Mouse (Mus musculus): ENCODE measurements at regions not wholly inside any gene's neighbourhood (a gene's known extent, or its start where the extent isn't known, plus 50 kb on each side); places are given as distances from the start of the nearest gene placed in this dataset.
A peak's percentile ranks its signal among the peaks of the same experiment; 100 is the strongest.

DNA sequence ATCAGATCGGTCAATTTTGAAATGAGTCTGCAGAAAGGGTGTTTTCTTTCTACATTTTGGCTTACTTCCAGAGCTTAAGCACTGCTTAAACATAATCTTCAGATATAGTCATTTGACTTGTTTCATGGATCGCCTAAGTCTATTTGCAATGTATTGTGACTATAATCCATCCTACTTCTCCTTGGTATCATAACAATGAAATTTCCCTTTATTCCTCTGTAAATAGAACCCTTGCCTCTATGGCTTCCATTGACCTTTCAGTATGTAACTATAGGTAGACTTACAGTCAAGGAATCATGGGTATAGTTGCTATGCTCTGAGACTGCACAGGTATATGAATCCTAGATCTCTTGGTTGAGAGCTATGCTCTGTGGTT, 509.0 kb upstream of the Cited2 start:
- no peak for ATAC-seq (ENCODE audit: low FRiP score, low TSS enrichment)
- H3K27ac ChIP-seq (ENCODE audit: low read depth, low read length) = no peak overlapping the region
- H3K27me3 ChIP-seq (ENCODE audit: control insufficient read depth, insufficient read depth, low read length) = no peaks in the 10 kb centered on the region
- peaks cover 5% of the 10 kb centered on the region; the same call in 1 of the 2 replicates for H3K4me1 ChIP-seq (ENCODE audit: control insufficient read depth, insufficient read depth, low read length)
- H3K36me3 ChIP-seq (ENCODE audit: control insufficient read depth, insufficient read depth, low read length) = no peaks in the 10 kb centered on the region
- 55% methylated on average over 2 of the region's 2 CpGs for WGBS
- H3K9ac ChIP-seq (ENCODE audit: low read depth, low read length) = no peak overlapping the region
- H3K4me2 ChIP-seq (replicated peaks; ENCODE audit: low read depth, low read length) = no peak overlapping the region
- no peaks in the 10 kb centered on the region for H3K9me3 ChIP-seq (ENCODE audit: control insufficient read depth, low read length)
- no peak overlapping the region for H3K4me3 ChIP-seq (ENCODE audit: low read length)

DNA sequence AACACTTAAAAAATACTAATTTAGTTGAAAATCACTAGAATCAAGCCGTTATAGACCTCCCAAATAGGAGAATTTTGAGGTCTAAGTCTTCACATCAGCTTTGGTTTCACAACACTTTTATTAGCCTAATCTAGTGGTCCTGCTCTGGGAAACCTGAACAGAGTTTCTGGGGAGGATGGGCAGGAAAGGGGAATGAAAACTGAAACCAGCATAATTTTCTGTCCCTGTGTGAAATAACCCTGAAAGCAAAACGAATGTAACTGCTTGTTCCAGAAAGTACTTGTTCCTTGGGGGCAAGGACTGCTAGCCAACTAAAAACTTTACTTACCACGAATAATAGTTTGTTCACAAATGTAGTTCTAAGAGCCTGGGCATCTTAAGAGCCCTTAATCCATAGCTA, 508.0 kb upstream of the Cited2 start:
- no peak overlapping the region for H3K4me3 ChIP-seq (ENCODE audit: low read length)
- H3K4me1 ChIP-seq (ENCODE audit: control insufficient read depth, insufficient read depth, low read length) = peaks cover 5% of the 10 kb centered on the region; the same call in 1 of the 2 replicates
- H3K9ac ChIP-seq (ENCODE audit: low read depth, low read length) = no peak overlapping the region
- 63% methylated on average over 3 of the region's 3 CpGs for WGBS
- no peaks in the 10 kb centered on the region for H3K27me3 ChIP-seq (ENCODE audit: control insufficient read depth, insufficient read depth, low read length)
- H3K9me3 ChIP-seq (ENCODE audit: control insufficient read depth, low read length) = no peaks in the 10 kb centered on the region
- H3K36me3 ChIP-seq (ENCODE audit: control insufficient read depth, insufficient read depth, low read length) = no peaks in the 10 kb centered on the region
- H3K27ac ChIP-seq (ENCODE audit: low read depth, low read length) = no peak overlapping the region
- no peak overlapping the region for H3K4me2 ChIP-seq (replicated peaks; ENCODE audit: low read depth, low read length)
- no peak for ATAC-seq (ENCODE audit: low FRiP score, low TSS enrichment)

DNA sequence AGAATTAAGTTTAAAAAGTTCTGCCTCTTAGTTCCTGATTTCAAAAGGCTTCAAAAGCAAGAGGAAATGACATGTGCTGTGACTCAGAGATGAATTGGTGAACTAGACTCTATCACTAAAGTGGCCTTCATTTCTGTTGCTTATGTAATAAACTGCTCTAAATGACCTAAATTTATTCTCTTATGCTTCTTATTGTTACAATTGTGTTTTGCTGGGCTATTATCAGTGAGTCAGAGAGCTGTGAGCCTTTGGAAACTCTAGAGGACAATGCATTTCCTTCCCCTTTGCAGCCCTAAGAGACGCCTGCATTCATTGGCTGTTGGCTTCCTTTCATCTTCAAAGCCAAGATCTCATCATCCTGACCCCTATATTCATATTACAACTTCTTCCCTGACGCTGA, 501.5 kb upstream of the Cited2 start:
- 53% methylated on average over 2 of the region's 2 CpGs for WGBS
- Histone ChIP-seq H3K4me1 (ENCODE audit: control insufficient read depth, insufficient read depth, low read length) (no peaks in the 10 kb centered on the region), H3K9ac (ENCODE audit: low read depth, low read length) (no peak overlapping the region), H3K36me3 (ENCODE audit: control insufficient read depth, insufficient read depth, low read length) (no peaks in the 10 kb centered on the region), H3K9me3 (ENCODE audit: control insufficient read depth, low read length) (no peaks in the 10 kb centered on the region), H3K27me3 (ENCODE audit: control insufficient read depth, insufficient read depth, low read length) (no peaks in the 10 kb centered on the region), H3K4me2 (replicated peaks; ENCODE audit: low read depth, low read length) (no peak overlapping the region), H3K27ac (ENCODE audit: low read depth, low read length) (no peak overlapping the region), H3K4me3 (ENCODE audit: low read length) (no peak overlapping the region)
- no peak for ATAC-seq (ENCODE audit: low FRiP score, low TSS enrichment)

DNA sequence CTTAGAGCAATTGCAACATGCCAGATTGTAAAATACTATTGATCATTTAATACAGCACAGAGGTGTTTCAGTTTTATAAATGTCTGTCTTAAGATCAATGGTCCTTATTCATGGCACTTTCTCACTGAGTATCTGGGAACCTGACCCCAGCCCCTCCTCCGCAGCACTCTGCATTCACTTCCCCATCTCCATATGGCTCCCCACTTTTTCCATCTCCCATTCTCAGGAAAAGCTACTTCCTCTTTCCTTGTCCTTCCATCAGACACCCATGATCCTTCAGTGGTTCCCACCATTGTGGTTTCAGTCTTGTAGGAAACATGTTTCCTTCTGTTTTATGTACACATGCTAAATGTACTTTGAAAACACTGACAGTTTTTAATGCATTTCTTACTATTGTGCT, 497.3 kb upstream of the Cited2 start:
- Histone ChIP-seq H3K9ac (ENCODE audit: low read depth, low read length) (no peak overlapping the region), H3K36me3 (ENCODE audit: control insufficient read depth, insufficient read depth, low read length) (no peaks in the 10 kb centered on the region), H3K27ac (ENCODE audit: low read depth, low read length) (no peak overlapping the region), H3K4me2 (replicated peaks; ENCODE audit: low read depth, low read length) (no peak overlapping the region), H3K4me3 (ENCODE audit: low read length) (no peak overlapping the region), H3K9me3 (ENCODE audit: control insufficient read depth, low read length) (no peaks in the 10 kb centered on the region), H3K27me3 (ENCODE audit: control insufficient read depth, insufficient read depth, low read length) (no peaks in the 10 kb centered on the region), H3K4me1 (ENCODE audit: control insufficient read depth, insufficient read depth, low read length) (no peaks in the 10 kb centered on the region)
- WGBS = 87% methylated on average over 1 of the region's 1 CpGs
- ATAC-seq (ENCODE audit: low FRiP score, low TSS enrichment) = no peak

DNA sequence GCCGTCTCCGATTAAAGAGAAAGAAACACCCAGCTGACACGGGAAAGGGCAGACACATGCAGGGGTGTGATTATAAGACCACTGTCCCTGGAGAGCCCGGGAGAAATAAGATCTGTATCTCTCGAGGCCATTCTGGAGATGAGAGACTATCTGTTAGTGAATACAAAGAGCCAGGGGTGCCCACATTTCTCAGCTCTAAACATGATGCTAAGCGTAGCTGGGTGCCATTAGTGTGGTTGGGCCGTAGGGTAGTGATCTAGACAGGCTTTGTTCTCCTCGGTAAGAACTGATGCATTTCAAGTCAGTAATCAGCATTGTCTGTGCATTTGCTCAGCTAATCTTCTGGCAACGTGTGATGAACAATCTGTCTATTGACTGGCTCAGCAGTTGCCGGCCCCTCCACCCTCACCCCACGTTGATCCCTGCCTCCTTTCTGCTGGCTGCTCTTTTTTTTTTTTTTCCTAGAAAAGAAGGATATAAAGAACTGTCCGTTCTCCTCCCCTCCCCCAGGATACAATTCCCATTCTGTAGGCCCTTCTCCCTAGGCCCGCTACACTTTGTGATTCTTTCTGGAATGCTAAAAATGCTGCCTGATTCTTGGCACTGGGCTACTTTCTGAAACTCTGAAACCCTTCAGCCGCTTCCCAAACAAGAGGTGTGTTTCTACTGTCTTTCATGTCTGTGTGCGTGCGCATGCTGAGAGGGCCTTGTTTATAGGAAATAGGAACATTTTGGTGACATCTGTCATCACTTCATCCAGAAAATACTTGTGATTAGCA, 492.8 kb upstream of the Cited2 start:
- peak overlapping the region; percentile 48; the same call in 1 of the 2 replicates for H3K27ac ChIP-seq (ENCODE audit: low read depth, low read length)
- WGBS = 17% methylated on average over 16 of the region's 16 CpGs

DNA sequence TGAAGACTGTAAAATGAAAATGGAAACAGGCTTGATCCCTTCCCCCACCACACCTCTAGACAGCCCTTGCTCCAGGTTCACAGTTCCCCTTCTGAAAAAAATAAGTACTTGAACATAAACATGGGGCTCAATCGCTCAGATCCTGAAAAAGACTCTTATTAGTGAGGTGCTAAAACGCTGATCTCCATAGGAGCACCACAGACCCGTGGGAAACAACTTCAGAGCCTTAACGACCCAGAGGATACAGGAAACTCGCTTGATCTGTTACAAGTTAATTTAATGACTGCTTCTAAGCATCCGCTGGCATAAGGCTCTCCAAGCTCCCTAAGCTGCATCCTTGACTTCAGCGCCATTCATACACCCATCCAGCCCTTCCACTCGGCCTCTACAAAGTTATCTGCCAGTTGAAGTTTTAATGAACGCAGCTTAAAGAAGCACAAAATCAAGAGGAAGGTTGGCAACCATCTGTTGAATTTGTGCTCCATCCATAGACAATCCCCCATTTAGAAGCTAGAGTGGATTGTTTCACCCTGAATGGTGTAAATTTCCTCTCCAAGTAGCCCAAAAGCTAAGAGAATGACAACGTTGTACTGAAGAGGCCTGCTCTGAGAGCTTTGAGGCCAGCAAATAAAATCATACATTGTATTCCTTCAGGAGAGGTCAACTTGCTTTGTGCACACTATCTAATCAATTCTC, 486.9 kb upstream of the Cited2 start:
- no peak overlapping the region for H3K4me2 ChIP-seq (replicated peaks; ENCODE audit: low read depth, low read length)
- ATAC-seq (ENCODE audit: low FRiP score, low TSS enrichment) = peak; percentile 34; the same call in 1 of the 2 replicates
- no peak overlapping the region for H3K4me3 ChIP-seq (ENCODE audit: low read length)
- H3K9me3 ChIP-seq (ENCODE audit: control insufficient read depth, low read length) = no peaks in the 10 kb centered on the region
- no peak overlapping the region for H3K9ac ChIP-seq (ENCODE audit: low read depth, low read length)
- no peak overlapping the region for H3K27ac ChIP-seq (ENCODE audit: low read depth, low read length)
- peaks cover 12% of the 10 kb centered on the region; the same call in 1 of the 2 replicates for H3K4me1 ChIP-seq (ENCODE audit: control insufficient read depth, insufficient read depth, low read length)
- H3K27me3 ChIP-seq (ENCODE audit: control insufficient read depth, insufficient read depth, low read length) = no peaks in the 10 kb centered on the region
- WGBS = 19% methylated on average over 10 of the region's 10 CpGs
- H3K36me3 ChIP-seq (ENCODE audit: control insufficient read depth, insufficient read depth, low read length) = no peaks in the 10 kb centered on the region

More for the DNA sequence above, 492.8 kb upstream of the Cited2 start:
- H3K27me3 ChIP-seq (ENCODE audit: control insufficient read depth, insufficient read depth, low read length) = no peaks in the 10 kb centered on the region
- no peaks in the 10 kb centered on the region for H3K36me3 ChIP-seq (ENCODE audit: control insufficient read depth, insufficient read depth, low read length)
- H3K9me3 ChIP-seq (ENCODE audit: control insufficient read depth, low read length) = no peaks in the 10 kb centered on the region
- H3K4me1 ChIP-seq (ENCODE audit: control insufficient read depth, insufficient read depth, low read length) = no peaks in the 10 kb centered on the region
- peak; percentile 78 for ATAC-seq (ENCODE audit: low FRiP score, low TSS enrichment)
- no peak overlapping the region for H3K4me3 ChIP-seq (ENCODE audit: low read length)
- H3K4me2 ChIP-seq (replicated peaks; ENCODE audit: low read depth, low read length) = 0 out of 2 replicates have a peak overlapping the region, but pooled peaks have one; percentile 10
- no peak overlapping the region for H3K9ac ChIP-seq (ENCODE audit: low read depth, low read length)

DNA sequence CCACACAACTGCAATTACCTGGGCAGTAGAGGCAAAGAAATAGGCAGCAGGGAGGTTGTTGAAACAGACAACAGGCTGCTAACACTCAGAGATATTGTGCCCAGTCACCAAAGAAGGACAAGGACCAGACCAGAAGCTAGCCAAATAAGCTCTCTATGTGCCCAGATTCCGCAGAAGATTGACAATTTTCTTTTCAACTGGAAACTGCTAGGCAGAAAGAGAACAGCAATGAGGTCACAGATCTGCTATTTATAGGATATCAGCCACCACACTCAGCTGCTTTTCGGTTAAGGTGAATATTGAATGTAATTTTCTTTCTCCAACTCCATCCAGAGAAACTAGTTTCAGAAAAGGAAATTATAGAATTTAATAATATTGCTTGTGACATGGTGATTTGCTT, 486.3 kb upstream of the Cited2 start:
- no peaks in the 10 kb centered on the region for H3K36me3 ChIP-seq (ENCODE audit: control insufficient read depth, insufficient read depth, low read length)
- peaks cover 12% of the 10 kb centered on the region; the same call in 1 of the 2 replicates for H3K4me1 ChIP-seq (ENCODE audit: control insufficient read depth, insufficient read depth, low read length)
- ATAC-seq (ENCODE audit: low FRiP score, low TSS enrichment) = no peak
- no peaks in the 10 kb centered on the region for H3K27me3 ChIP-seq (ENCODE audit: control insufficient read depth, insufficient read depth, low read length)
- no peak overlapping the region for H3K4me2 ChIP-seq (replicated peaks; ENCODE audit: low read depth, low read length)
- 66% methylated on average over 2 of the region's 2 CpGs for WGBS
- no peak overlapping the region for H3K27ac ChIP-seq (ENCODE audit: low read depth, low read length)
- H3K9ac ChIP-seq (ENCODE audit: low read depth, low read length) = no peak overlapping the region
- no peaks in the 10 kb centered on the region for H3K9me3 ChIP-seq (ENCODE audit: control insufficient read depth, low read length)
- no peak overlapping the region for H3K4me3 ChIP-seq (ENCODE audit: low read length)

DNA sequence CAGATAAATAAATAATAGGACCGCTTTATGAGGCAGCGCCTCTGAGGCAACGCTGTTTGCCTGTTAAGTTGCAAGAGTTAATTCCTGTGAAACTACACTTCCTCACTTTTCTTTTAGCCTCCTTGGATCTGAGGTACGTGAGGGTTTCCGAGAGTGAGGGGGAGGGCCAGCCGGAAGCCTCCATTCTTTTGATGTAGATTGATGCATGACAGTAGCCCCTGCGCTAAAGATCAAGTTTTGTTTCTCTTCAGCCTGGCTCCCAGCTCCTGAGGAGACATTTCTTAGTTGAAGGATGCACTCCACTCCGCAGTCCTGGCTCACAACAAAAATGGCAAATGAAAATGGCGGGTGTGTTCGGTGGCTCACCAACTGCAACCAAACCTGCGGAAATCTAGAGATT, 485.6 kb upstream of the Cited2 start:
- H3K4me3 ChIP-seq (ENCODE audit: low read length) = no peak overlapping the region
- H3K36me3 ChIP-seq (ENCODE audit: control insufficient read depth, insufficient read depth, low read length) = no peaks in the 10 kb centered on the region
- WGBS = 22% methylated on average over 11 of the region's 11 CpGs
- ATAC-seq (ENCODE audit: low FRiP score, low TSS enrichment) = peak; percentile 76; the same call in 1 of the 2 replicates
- H3K9me3 ChIP-seq (ENCODE audit: control insufficient read depth, low read length) = no peaks in the 10 kb centered on the region
- H3K9ac ChIP-seq (ENCODE audit: low read depth, low read length) = no peak overlapping the region
- no peaks in the 10 kb centered on the region for H3K27me3 ChIP-seq (ENCODE audit: control insufficient read depth, insufficient read depth, low read length)
- no peak overlapping the region for H3K27ac ChIP-seq (ENCODE audit: low read depth, low read length)
- peaks cover 12% of the 10 kb centered on the region; the same call in 1 of the 2 replicates for H3K4me1 ChIP-seq (ENCODE audit: control insufficient read depth, insufficient read depth, low read length)
- H3K4me2 ChIP-seq (replicated peaks; ENCODE audit: low read depth, low read length) = peak overlapping the region; percentile 26; the same call in 1 of the 2 replicates
